Mouse (Mus musculus) cerebellum, adult 9-11 months (tissue): ENCODE data around the gene Car5a.

ENCODE experiments used
- DNase-seq: peaks from one replicate; pipeline ENCODE4 v3.0.0; 2022

Car5a gene

GRCm38 (mm10) chr8:121877212-121877611, 67.5 kb downstream of the Car5a start:
- DNase-seq, result no peak

GRCm38 (mm10) chr8:121875517-121875916, 69.2 kb downstream of the Car5a start:
- no peak for DNase-seq

- no peak for DNase-seq
Observed at GRCm38 (mm10) chr8:121875045-121875444, 69.7 kb downstream of the Car5a start.

- DNase-seq, result no peak
Observed at GRCm38 (mm10) chr8:121874031-121874430, 70.7 kb downstream of the Car5a start.

- DNase-seq, result no peak
Observed at GRCm38 (mm10) chr8:121871833-121872440, 72.8 kb downstream of the Car5a start.

- no peak for DNase-seq
Observed at GRCm38 (mm10) chr8:121870190-121870589, 74.5 kb downstream of the Car5a start.

GRCm38 (mm10) chr8:121868896-121869295, 75.8 kb downstream of the Car5a start:
- no peak for DNase-seq

- no peak for DNase-seq
Observed at GRCm38 (mm10) chr8:121868196-121868595, 76.5 kb downstream of the Car5a start.
